Comparison of ENCODE assay signal across 9 mouse cellular contexts in the genomic region with DNA sequence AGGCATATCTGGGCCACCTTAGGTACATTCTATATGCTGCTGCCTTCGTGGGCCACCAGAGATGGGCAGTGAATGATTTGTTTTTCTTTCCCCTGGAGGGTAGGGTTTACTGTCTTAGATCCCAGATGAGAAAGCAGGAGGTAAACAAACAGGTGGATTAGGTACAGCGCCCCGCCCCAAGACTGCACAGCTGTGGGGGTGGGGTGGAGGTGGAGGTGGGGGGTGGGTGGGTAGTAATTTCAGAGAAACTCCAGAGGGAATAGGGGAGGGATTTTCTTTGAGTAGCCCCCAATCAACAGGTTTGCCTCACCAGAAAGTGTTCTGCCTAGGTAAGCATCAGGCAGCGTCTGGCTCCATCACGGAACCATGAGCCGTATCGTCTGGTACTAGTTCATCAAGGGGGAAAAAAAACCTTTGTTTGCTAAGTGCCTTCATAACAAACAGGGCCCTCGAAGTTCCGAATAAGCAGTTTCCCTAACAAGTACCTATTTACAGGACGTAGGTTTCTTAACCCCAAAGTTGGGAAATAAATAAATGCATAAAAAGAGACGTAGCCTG. TPM values are rescaled to one million over a fixed set of nuclear protein-coding genes. Genes with fewer than 3 reads are reported as not detected.
DNase-seq lines count a peak whose midpoint lies in the region; ATAC-seq and TF ChIP-seq lines count a peak whose summit lies in the region.
"Had no signal": no experiment of that assay in that cellular context is flagged by ENCODE, and none has a peak within 500 bp of the region (broad histone marks: within the 10 kb centered on the region; RNA-seq: fewer than 3 reads in every experiment).

No protein-coding gene starts in this region.

- peak overlapping the region; percentile 75; the same call in 1 of the 2 replicates for H3K9ac ChIP-seq in heart, embryonic 12.5 days
- 0 out of 2 replicates have a peak overlapping the region, but pooled peaks have one; percentile 74 for H3K9ac ChIP-seq in intestine, embryonic 16.5 days (ENCODE audit: low read depth, low read length)
- H3K9ac ChIP-seq in midbrain, embryonic 14.5 days (replicated peaks; ENCODE audit: low read length): peak overlapping the region; percentile 85
- H3K9ac ChIP-seq: liver, embryonic 14.5 days had no signal

- intact Hi-C loops in heart, postnatal 25 days (cut with DNase I): no loop called here

- no peaks in the 10 kb centered on the region for H3K36me3 ChIP-seq in heart, embryonic 12.5 days
- H3K36me3 ChIP-seq in intestine, embryonic 16.5 days (ENCODE audit: control insufficient read depth, insufficient read depth, low read length): no peaks in the 10 kb centered on the region
- H3K36me3 ChIP-seq in midbrain, embryonic 14.5 days (ENCODE audit: control insufficient read depth, insufficient read depth, low read length): no peaks in the 10 kb centered on the region

- no peak for TF ChIP-seq POLR2A in bone marrow macrophage, adult 2 months (IDR thresholded peaks at IDR 0.05; ENCODE audit: borderline replicate concordance, low read depth, low read length)

- peak overlapping the region; percentile 93 for H3K4me2 ChIP-seq in heart, embryonic 12.5 days
- peak overlapping the region; percentile 98 for H3K4me2 ChIP-seq in intestine, embryonic 16.5 days (ENCODE audit: low read depth, low read length)
- peak overlapping the region; percentile 91 for H3K4me2 ChIP-seq in midbrain, embryonic 14.5 days (ENCODE audit: low read length)

- no peaks in the 10 kb centered on the region for H3K9me3 ChIP-seq in heart, embryonic 12.5 days (replicated peaks)
- no peaks in the 10 kb centered on the region for H3K9me3 ChIP-seq in intestine, embryonic 16.5 days (ENCODE audit: control insufficient read depth, low read length)
- H3K9me3 ChIP-seq in midbrain, embryonic 14.5 days (ENCODE audit: control insufficient read depth, low read length): no peaks in the 10 kb centered on the region

- no peak for ATAC-seq in heart, embryonic 12.5 days (ENCODE audit: insufficient number of reproducible peaks, low FRiP score)
- no peak for ATAC-seq in intestine, embryonic 16.5 days
- no peak for ATAC-seq in midbrain, embryonic 14.5 days (ENCODE audit: low FRiP score, low TSS enrichment)

- peak overlapping the region; percentile 64 for H3K4me3 ChIP-seq in heart, embryonic 12.5 days
- peak overlapping the region; percentile 87 for H3K4me3 ChIP-seq in bone marrow macrophage, adult 2 months (ENCODE audit: insufficient read depth, low read length)
- H3K4me3 ChIP-seq in intestine, embryonic 16.5 days (ENCODE audit: low read length): peak overlapping the region; percentile 78
- H3K4me3 ChIP-seq in midbrain, embryonic 14.5 days (replicated peaks; ENCODE audit: low read depth, low read length): peak overlapping the region; percentile 79

- peaks cover 17% of the 10 kb centered on the region for H3K27me3 ChIP-seq in heart, embryonic 12.5 days (replicated peaks)
- H3K27me3 ChIP-seq in intestine, embryonic 16.5 days (replicated peaks; ENCODE audit: control insufficient read depth, insufficient read depth, low read length): peaks cover 11% of the 10 kb centered on the region; the same call in 1 of the 2 replicates
- 0 out of 2 replicates have a peak, but pooled peaks cover 6% of the 10 kb centered on the region for H3K27me3 ChIP-seq in midbrain, embryonic 14.5 days (ENCODE audit: control insufficient read depth, insufficient read depth, low read length)

- H3K4me1 ChIP-seq in heart, embryonic 12.5 days (replicated peaks): 0 out of 2 replicates have a peak, but pooled peaks cover 5% of the 10 kb centered on the region
- H3K4me1 ChIP-seq in bone marrow macrophage, adult 2 months (ENCODE audit: control insufficient read depth, insufficient read depth, low read length): peaks cover 26% of the 10 kb centered on the region
- 0 out of 2 replicates have a peak, but pooled peaks cover 2% of the 10 kb centered on the region for H3K4me1 ChIP-seq in intestine, embryonic 16.5 days (ENCODE audit: control insufficient read depth, insufficient read depth, low read length)
- peaks cover 13% of the 10 kb centered on the region for H3K4me1 ChIP-seq in midbrain, embryonic 14.5 days (ENCODE audit: control insufficient read depth, insufficient read depth, low read length)

- no peak overlapping the region for H3K27ac ChIP-seq in heart, embryonic 12.5 days (ENCODE audit: poor library complexity, severe bottlenecking)
- H3K27ac ChIP-seq in bone marrow macrophage, adult 2 months (ENCODE audit: insufficient read depth, low read depth, low read length): no peak overlapping the region
- H3K27ac ChIP-seq in intestine, embryonic 16.5 days (ENCODE audit: low read length): no peak overlapping the region
- no peak overlapping the region for H3K27ac ChIP-seq in midbrain, embryonic 14.5 days (replicated peaks; ENCODE audit: low read depth, low read length)
- H3K27ac ChIP-seq: liver, embryonic 14.5 days had no signal

- WGBS in heart, embryonic 12.5 days: 24% methylated on average over 11 of the region's 11 CpGs
- WGBS in intestine, embryonic 16.5 days: 24% methylated on average over 11 of the region's 11 CpGs
- 12% methylated on average over 11 of the region's 11 CpGs for WGBS in midbrain, embryonic 14.5 days

- no peak for DNase-seq in heart, postnatal 25 days (ENCODE audit: low spot score)
- peak; percentile 18 for DNase-seq in midbrain, embryonic 14.5 days
- no peak for DNase-seq in urinary bladder, postnatal 10 days (ENCODE audit: low spot score)
- no peak for DNase-seq in T-cell, adult 2 months (ENCODE audit: low spot score)
- no peak for DNase-seq in adrenal gland, postnatal 25 days

- TF ChIP-seq CTCF in bone marrow macrophage, adult 2 months (IDR thresholded peaks at IDR 0.05; ENCODE audit: low read depth, low read length): no peak

RNA-seq across cellular contexts. Expression of a gene that starts 1.1 kb away (rescaled TPM):
- polyA plus RNA-seq in heart, embryonic 12.5 days (2016; fragmentation: Nextera tagmentation; extraction: Ambion mirVana): 56.5 and 62.2 TPM in 2 replicates
- total RNA-seq in heart, postnatal 25 days (2021): 100 to 1,000 TPM; 206 to 227 TPM
- polyA plus RNA-seq in bone marrow macrophage, adult 2 months (2012; ENCODE audit: insufficient read depth, insufficient read length, missing spikeins): 48.4 and 49.7 TPM in 2 replicates
- polyA plus RNA-seq in intestine, embryonic 16.5 days (2015; fragmentation: Nextera tagmentation; extraction: Ambion mirVana): 13.4 and 16.0 TPM in 2 replicates
- polyA plus RNA-seq in midbrain, embryonic 14.5 days (2014; fragmentation: Nextera tagmentation; extraction: Ambion mirVana): 13.6 and 16.7 TPM in 2 replicates
- 30.1 and 40.7 TPM in 2 replicates for total RNA-seq in adrenal gland, postnatal 25 days (2021)
